Mouse (Mus musculus) frontal cortex, adult (tissue): ENCODE data around the gene Smyd2.

Source experiments
- ATAC-seq: cut with Nextera tagmentation; 2 replicates; pipeline ENCODE4 v1.9.2; 2017; ENCODE audit warnings: mild to moderate bottlenecking, moderate library complexity, mixed read lengths; ENCODE audit not compliant: low TSS enrichment

Gene Smyd2

GRCm38 (mm10) chr1:189830797-189831232 is 91.3 kb downstream of the Smyd2 start:
- ATAC-seq = no peak
